Comparison of ENCODE assay signal across 9 mouse cellular contexts in genomic region chr6:128275506-128276064, GRCm38 (mm10). TPM values are rescaled to one million over a fixed set of nuclear protein-coding genes. Genes with fewer than 3 reads are reported as not detected.
DNase-seq lines count a peak whose midpoint lies in the region; ATAC-seq lines count a peak whose summit lies in the region.
"Had no signal": no experiment of that assay in that cellular context is flagged by ENCODE, and none has a peak within 500 bp of the region (broad histone marks: within the 10 kb centered on the region; RNA-seq: fewer than 3 reads in every experiment).

No protein-coding gene starts in this region.

- no peak overlapping the region for H3K4me3 ChIP-seq in kidney, embryonic 16.5 days (ENCODE audit: low read length)
- no peak overlapping the region for H3K4me3 ChIP-seq in kidney, embryonic 15.5 days (replicated peaks)

- H3K36me3 ChIP-seq in kidney, embryonic 16.5 days (ENCODE audit: insufficient read depth, low read length), result no peaks in the 10 kb centered on the region
- no peaks in the 10 kb centered on the region for H3K36me3 ChIP-seq in kidney, embryonic 15.5 days

- H3K4me2 ChIP-seq in kidney, embryonic 16.5 days (replicated peaks; ENCODE audit: low read depth, low read length), result no peak overlapping the region
- H3K4me2 ChIP-seq in kidney, embryonic 15.5 days, result no peak overlapping the region

- H3K27ac ChIP-seq in kidney, embryonic 16.5 days (ENCODE audit: low read length), result no peak overlapping the region
- H3K27ac ChIP-seq in kidney, embryonic 15.5 days, result no peak overlapping the region

- DNase-seq in adipocyte (ENCODE audit: low spot score), result peak; percentile 97
- DNase-seq in gastrocnemius, adult 18-20 months (ENCODE audit: low spot score), result peak; percentile 90
- peak; percentile 61 for DNase-seq in lung, postnatal 14 days
- DNase-seq in thymus, postnatal 25 days, result no peak
- DNase-seq in right cerebral cortex, postnatal 36 days (ENCODE audit: low spot score in 2 of 2), result no peak
- DNase-seq: thymus, postnatal 36 days had no signal

- H3K9me3 ChIP-seq in kidney, embryonic 16.5 days (ENCODE audit: low read length), result no peaks in the 10 kb centered on the region
- H3K9me3 ChIP-seq in kidney, embryonic 15.5 days (replicated peaks), result no peaks in the 10 kb centered on the region

- no peaks in the 10 kb centered on the region for H3K27me3 ChIP-seq in kidney, embryonic 16.5 days (ENCODE audit: insufficient read depth, low read length)
- H3K27me3 ChIP-seq in kidney, embryonic 15.5 days, result no peaks in the 10 kb centered on the region
- H3K27me3 ChIP-seq: Patski had no signal

- WGBS in kidney, embryonic 16.5 days, result 68% methylated on average over 8 of the region's 8 CpGs
- 72% methylated on average over 8 of the region's 8 CpGs for WGBS in kidney, embryonic 15.5 days

- peaks cover 21% of the 10 kb centered on the region for H3K4me1 ChIP-seq in kidney, embryonic 16.5 days (ENCODE audit: insufficient read depth, low read length)
- peaks cover 22% of the 10 kb centered on the region for H3K4me1 ChIP-seq in kidney, embryonic 15.5 days

- 0 out of 2 replicates have a peak overlapping the region, but pooled peaks have one; percentile 12 for H3K9ac ChIP-seq in kidney, embryonic 16.5 days (replicated peaks; ENCODE audit: low read length)
- H3K9ac ChIP-seq in kidney, embryonic 15.5 days, result no peak overlapping the region

- ATAC-seq in kidney, embryonic 16.5 days (ENCODE audit: low FRiP score, low TSS enrichment), result 0 out of 2 replicates have a peak, but pooled peaks have one; percentile 5
- no peak; the same call in 1 of the 2 replicates for ATAC-seq in kidney, embryonic 15.5 days (replicated peaks; ENCODE audit: low FRiP score)
- ATAC-seq: Patski had no signal

RNA-seq across cellular contexts. Expression of gene Tead4, which starts 25.0 kb away (rescaled TPM):
- polyA plus RNA-seq in kidney, embryonic 16.5 days (2015; fragmentation: Nextera tagmentation; extraction: Ambion mirVana), result 3.0 and 3.3 TPM in 2 replicates
- polyA plus RNA-seq in kidney, embryonic 15.5 days (2015; fragmentation: Nextera tagmentation; extraction: Ambion mirVana), result 2.5 and 3.5 TPM in 2 replicates
- 10 to 100 TPM in 1 of 2 experiments, 1 to 10 TPM in 1; 6.2 to 11.1 TPM for total RNA-seq in gastrocnemius, adult 18-20 months (2021)

Comparison
In these comparisons a context has a peak if more than half of its experiments do, and no peak if none do; other contexts are left out.
1. DNase-seq: peak in adipocyte (single experiment), gastrocnemius, adult 18-20 months (single experiment) and lung, postnatal 14 days (single experiment); none in thymus, postnatal 25 days (single experiment) and right cerebral cortex, postnatal 36 days (0 of 2).